Mouse (Mus musculus) retina, adult 2 months (tissue): ENCODE data around the gene Ncln.

Experiments used
- DNase-seq: peaks from one replicate; pipeline ENCODE4 v3.0.0-alpha.2; 2012; ENCODE audit warnings: low read depth, low spot score

Gene Ncln

GRCm38 (mm10) chr10:81496264-81496901 is at the start of gene Ncln:
Gene Ncln (minus strand): TSS chr10:81496392.
- DNase-seq = peak; percentile 95

GRCm38 (mm10) chr10:81545161-81545747 is 49.1 kb upstream of the Ncln start, which contains the start of gene Gna11:
Gene Gna11 (minus strand): TSS chr10:81545190.
- peak; percentile 96 for DNase-seq

DNA sequence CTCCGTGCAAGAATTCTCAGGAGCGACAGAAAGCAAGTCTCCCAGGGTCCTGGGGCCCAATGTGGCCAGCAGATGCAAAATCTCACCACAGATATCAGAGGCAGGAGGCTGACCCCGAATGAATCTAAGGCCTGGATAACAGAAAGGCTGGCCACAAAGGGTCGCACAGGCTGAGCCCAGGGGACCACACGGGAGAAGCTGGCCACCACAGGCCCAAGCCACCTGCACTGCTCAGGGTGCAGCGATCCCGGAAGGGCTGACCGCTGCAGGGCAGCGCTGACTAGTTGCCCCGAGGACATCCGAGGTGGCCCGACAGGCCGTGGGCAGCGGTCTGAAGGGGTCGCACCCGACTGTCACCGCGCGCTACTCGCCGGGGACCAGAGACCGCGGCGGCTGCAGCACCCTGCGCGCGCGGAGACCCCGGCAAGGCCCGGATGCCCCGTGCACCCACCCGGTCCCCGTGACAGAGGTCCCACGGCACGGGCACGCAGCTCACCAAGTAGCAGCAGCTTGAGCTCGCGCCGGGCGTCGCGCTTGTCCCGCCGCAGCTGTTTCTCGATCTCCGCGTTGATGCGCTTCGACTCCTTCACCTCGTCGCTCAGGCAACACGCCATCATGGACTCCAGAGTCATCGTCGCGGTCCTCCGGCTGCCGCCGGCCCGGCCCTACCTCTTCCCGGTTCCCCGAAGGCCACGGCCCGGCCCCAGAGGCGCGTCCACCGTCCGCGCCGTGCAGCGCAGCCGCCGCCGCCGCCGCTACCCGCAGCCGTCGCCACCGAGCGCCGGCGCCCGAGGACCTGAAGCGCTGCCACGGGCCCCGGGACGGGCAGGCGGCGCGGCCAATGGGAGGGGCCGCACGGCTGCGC is 48.3 kb upstream of the Ncln start:
- DNase-seq = no peak

GRCm38 (mm10) chr10:81543633-81544032 is 47.4 kb upstream of the Ncln start:
- no peak for DNase-seq

GRCm38 (mm10) chr10:81542727-81543460 is 46.7 kb upstream of the Ncln start:
- no peak for DNase-seq

GRCm38 (mm10) chr10:81541803-81542202 is 45.6 kb upstream of the Ncln start:
- no peak for DNase-seq

- no peak for DNase-seq
These were observed 45.2 kb upstream of the Ncln start for GRCm38 (mm10) chr10:81541363-81541762.

GRCm38 (mm10) chr10:81538321-81539048 is 42.3 kb upstream of the Ncln start:
- no peak for DNase-seq

DNA sequence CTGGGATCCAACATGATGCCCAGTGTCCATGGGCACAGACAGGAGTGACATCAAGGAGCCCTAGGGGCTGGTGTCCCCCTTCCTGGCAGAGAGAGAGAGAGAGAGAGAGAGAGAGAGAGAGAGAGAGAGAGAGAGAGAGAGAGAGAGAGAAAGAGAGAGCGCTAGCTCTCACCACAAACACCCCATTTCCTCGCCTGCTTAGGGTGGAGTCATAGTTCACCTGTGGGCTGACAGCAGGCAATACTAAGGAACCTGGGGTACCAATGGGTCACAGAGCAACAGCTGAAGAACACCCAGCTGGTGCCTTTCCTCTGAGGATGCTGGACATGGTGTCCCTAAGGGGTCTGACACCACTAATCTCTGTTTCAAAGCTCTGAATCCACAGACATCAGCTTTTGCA is 41.2 kb upstream of the Ncln start:
- no peak for DNase-seq

- no peak for DNase-seq
These were observed 40.5 kb upstream of the Ncln start for GRCm38 (mm10) chr10:81536734-81537133.

- no peak for DNase-seq
These were observed 38.6 kb upstream of the Ncln start for GRCm38 (mm10) chr10:81534826-81535225.

- DNase-seq = no peak
These were observed 30.6 kb upstream of the Ncln start for GRCm38 (mm10) chr10:81526779-81527178.

GRCm38 (mm10) chr10:81525017-81525694 is 29.0 kb upstream of the Ncln start:
- DNase-seq = no peak

DNA sequence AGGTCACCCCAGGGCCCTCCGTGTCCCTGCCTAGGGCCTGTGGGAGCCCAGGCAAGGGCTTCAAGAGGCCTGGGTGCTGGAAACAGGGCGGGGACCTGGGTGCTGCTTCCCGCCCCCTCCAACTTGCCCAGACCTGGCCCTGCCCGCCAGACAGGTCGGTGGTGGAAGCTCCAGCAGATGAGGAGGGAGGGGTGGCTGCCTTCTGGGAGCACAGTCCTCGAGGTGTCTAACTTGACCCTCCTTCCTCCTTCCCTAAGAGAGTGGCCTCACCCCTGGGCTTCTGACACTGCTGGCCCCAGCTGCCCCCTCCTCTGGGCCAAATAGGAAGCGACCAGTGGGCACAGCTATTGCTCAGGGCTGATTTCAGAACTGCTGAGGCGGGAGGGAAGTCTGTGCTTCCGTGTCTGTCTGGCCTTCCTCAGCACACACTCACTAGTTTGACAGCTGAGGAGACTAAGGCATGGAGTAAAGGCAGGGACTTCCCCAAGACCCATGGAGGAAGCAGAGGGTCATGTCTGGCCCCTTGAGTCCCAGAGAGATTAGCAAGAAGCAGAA is 27.9 kb upstream of the Ncln start, which contains the start of gene Gna15:
TSS of gene Gna15 (minus strand) at position 175 of the 555 bp plus-strand sequence.
- no peak for DNase-seq

DNA sequence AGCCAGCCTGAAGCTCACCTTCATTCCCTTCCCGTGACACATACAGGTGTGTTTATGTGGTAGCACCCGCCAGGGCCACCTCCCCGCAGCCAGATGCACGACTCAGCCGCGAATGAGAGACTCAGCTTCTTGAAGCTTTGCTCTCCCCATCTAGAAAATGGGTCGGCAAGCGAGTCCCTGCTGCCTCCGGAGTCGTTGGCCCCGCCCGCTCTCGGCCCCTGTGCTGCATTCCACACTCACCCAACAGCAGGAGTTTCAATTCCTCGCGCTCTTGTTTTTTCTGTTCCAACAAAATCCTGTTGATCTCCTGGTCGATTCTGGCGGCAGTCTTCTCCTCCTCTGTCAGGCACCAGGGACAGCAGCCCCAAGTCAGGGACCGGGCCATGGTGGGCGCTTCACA is 27.4 kb upstream of the Ncln start:
- no peak for DNase-seq

DNA sequence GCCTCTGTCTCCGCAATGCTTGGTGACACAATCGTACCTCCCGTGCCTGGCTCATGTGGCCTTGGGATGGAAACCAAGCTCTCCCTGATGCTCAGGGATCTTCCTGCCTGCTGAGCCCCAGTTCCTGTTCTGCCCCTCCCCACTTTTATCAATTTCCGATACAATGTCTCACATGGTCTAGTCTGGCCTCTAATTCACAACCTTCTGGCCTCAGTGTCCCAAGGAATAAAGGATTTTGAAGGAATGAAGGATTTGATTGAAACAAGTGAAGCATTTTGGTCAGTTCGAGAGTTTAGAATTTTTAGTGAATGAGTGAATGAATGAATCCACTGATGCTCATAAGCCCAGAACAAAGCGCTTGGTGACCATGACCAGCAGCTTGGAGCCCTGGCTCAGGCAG is 26.9 kb upstream of the Ncln start:
- no peak for DNase-seq

DNA sequence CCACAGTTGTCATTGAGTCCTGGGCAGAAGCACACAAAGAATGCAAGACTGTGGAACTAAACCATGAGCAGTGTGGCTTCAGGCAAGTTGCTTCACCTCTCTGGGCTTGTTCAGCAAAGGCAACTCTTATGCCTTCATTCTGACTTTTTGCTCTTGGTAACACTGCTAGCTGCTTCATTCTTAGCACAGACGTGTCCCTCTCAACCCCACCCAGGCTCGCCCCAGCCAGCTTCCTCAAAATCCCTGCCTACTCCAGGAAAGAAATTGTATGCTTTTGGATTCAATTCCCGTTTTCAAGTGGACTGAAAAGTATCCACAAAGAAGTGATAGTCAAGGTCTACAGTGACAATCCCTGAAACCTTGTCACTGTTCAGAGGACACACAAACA is 23.8 kb upstream of the Ncln start:
- DNase-seq = no peak

DNA sequence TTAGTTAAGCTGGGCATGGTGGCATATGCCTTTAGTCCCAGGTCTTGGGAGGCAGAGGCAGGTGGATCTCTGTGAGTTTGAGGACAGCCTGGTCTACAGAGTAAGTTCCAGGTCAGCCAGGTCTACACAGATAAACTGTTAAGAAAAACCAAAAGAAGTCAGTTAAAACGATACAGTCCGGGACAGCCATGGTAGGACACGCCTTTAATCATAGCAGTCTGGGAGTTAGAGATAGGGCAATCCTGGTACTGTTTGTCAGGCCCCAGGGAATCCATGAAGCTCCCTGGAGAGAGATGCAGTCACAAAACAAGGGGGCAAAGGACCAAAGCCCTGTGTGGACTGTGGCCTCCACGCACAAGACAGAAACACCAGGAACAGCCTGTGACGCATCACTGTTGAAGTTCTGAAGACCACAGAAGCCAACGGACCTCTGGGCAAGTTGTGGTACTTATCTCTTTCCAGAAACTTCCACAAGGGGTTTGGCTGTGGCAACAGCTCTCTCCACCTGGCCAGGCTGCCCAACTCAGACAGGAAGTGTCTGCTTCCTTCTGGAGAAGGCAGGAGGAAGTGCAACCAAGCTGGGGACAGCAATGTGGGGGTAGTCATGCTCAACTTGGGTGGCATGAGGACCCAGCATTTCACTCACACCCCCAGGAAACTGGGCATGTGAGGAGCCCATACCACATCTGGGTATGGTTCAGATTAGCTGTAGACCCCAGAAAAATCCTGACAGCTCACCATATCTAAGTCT is 23.2 kb upstream of the Ncln start:
- DNase-seq = no peak

GRCm38 (mm10) chr10:81518546-81518945 is 22.4 kb upstream of the Ncln start:
- no peak for DNase-seq

DNA sequence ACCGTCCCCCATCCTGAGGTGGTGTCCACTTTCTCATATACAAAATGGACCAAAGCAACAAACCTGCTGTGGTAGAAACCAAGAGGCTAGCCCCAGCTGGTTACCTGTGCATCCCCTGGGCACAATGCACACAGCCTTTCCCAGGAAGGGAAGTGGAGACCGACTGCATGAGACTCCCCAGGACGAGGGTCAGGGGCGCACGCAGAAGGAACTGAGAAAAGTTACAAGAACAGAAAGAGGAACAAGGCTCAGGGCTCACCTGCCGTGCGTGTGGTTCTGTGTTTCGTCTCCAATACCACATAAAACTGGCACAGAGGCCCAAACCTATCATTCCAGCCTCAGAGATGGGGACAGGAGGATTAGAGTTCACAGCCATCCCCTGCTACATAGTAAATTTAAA is 21.0 kb upstream of the Ncln start:
- no peak for DNase-seq
